Mouse (Mus musculus): ENCODE measurements around the gene Gm14632. TPM values are rescaled to one million over a fixed set of nuclear protein-coding genes. Genes with fewer than 3 reads are reported as not detected.
"Not testable (repeated sequence)": the region's sequence is repeated elsewhere in the genome, so short reads cannot be mapped to it uniquely, and the experiment has no call there.

Gene Gm14632
- not detected in 2 replicates for polyA plus RNA-seq (2011; ENCODE audit: insufficient read depth, insufficient read length, low replicate concordance, missing spikeins)

DNA sequence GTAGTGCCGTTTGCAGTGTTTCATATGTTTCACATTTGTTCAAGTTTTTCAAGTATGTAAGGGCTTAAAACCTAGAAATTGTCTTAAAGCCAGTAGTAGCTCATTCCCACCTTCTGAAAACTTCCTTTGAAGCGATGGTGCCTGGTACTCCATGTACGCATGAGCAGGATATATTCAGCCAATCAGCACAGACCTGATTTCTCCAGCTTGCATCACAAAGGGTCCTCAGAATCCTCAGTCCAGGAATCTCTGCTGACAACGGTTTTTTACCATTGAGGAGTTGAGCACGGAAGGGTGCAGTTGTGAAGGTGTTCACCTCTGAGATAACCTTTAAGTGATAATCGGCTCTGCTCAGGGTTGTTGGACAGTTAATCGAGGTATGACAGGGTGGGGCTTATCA lies at the start of gene Gm14632:
Gm14632 (plus strand) TSS at position 301 of the 400 bp plus-strand sequence.
- 87% methylated on average over 5 of the region's 7 CpGs for WGBS
- H3K27ac ChIP-seq (ENCODE audit: control insufficient read depth, insufficient read depth, low read depth, low read length, poor library complexity); H3K4me1 ChIP-seq (ENCODE audit: control insufficient read depth, insufficient read depth, low read length); H3K4me3 ChIP-seq (replicated peaks; ENCODE audit: control insufficient read depth, low read depth, low read length): not testable (repeated sequence)

Data from bone marrow, adult 2 months (tissue).